In the genomic region with DNA sequence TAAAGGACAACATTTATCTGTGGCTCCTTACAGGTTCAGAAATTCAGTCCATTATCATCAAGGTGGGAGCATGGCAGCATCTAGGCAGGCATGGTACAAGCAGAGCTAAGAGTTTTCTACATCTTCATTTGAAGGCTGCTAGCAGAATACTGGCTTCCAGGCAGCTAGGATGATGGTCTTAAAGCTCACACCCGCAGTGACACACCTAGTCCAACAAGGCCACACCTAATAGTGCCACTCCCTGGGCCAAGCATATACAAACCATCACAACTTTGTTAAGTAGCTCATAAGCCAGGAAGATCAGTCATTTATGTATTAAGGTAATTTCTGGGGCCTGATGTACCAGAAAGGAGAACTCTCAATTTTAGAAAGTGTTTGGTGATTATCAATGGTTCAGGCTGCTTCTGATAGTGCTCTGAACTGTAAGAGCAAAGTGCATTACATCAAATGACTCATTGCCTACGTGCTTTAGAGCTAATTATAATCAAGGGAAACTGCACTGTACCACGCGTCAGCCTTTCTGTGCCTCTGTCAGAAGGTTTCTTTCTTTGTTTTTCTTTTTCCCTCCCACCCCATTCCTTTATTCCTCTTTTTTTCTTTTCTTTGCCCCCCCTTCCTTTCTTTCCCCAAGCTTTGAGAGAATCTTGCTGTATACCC, we compare ENCODE assay signal across 17 mouse cellular contexts. TPM values are rescaled to one million over a fixed set of nuclear protein-coding genes. Genes with fewer than 3 reads are reported as not detected.
"Had no signal": no experiment of that assay in that cellular context is flagged by ENCODE, and none has a peak within 500 bp of the region (broad histone marks: within the 10 kb centered on the region; RNA-seq: fewer than 3 reads in every experiment).

No protein-coding gene starts in this region.

- H3K4me2 ChIP-seq: kidney, embryonic 15.5 days; limb, embryonic 12.5 days; lung, embryonic 15.5 days; midbrain, embryonic 12.5 days; neural tube, embryonic 13.5 days had no signal

- H3K27ac ChIP-seq: kidney, embryonic 15.5 days; limb, embryonic 12.5 days; lung, embryonic 15.5 days; midbrain, embryonic 12.5 days; neural tube, embryonic 13.5 days had no signal

- DNase-seq: kidney, adult 11 months; kidney, postnatal 14 days; layer of hippocampus, postnatal 36 days; liver; lung, postnatal 14 days; spleen, adult 18-20 months; thymus, adult 2 months; thymus, postnatal 25 days had no signal

- H3K9ac ChIP-seq: kidney, embryonic 15.5 days; limb, embryonic 12.5 days; lung, embryonic 15.5 days; midbrain, embryonic 12.5 days; neural tube, embryonic 13.5 days had no signal

- H3K9me3 ChIP-seq: kidney, embryonic 15.5 days; limb, embryonic 12.5 days; lung, embryonic 15.5 days; midbrain, embryonic 12.5 days; neural tube, embryonic 13.5 days had no signal

- H3K4me3 ChIP-seq: kidney, embryonic 15.5 days; limb, embryonic 12.5 days; lung, embryonic 15.5 days; midbrain, embryonic 12.5 days; neural tube, embryonic 13.5 days had no signal

- H3K4me1 ChIP-seq: kidney, embryonic 15.5 days; limb, embryonic 12.5 days; lung, embryonic 15.5 days; midbrain, embryonic 12.5 days; neural tube, embryonic 13.5 days had no signal

- H3K27me3 ChIP-seq: kidney, embryonic 15.5 days; limb, embryonic 12.5 days; lung, embryonic 15.5 days; midbrain, embryonic 12.5 days; neural tube, embryonic 13.5 days had no signal

- ATAC-seq: midbrain, embryonic 16.5 days had no signal

RNA-seq across cellular contexts. Expression of a gene that starts 37.5 kb away (rescaled TPM):
- total RNA-seq: layer of hippocampus, postnatal 36 days; left cerebral cortex, postnatal 36 days; megakaryocyte-erythroid progenitor cell, adult 5-6 weeks had no signal

RNA-seq across cellular contexts. Expression of a gene that starts 58.4 kb away (rescaled TPM):
- polyA plus RNA-seq: liver, embryonic 16.5 days had no signal
